Mouse (Mus musculus) limb, embryonic 12.5 days (tissue): ENCODE data around the gene Rps3. TPM values are rescaled to one million over a fixed set of nuclear protein-coding genes. Genes with fewer than 3 reads are reported as not detected.

Source experiments
- polyA plus RNA-seq: library from polyadenylated mRNA; unstranded; fragments of >200 nt; fragmentation: Nextera tagmentation; extraction: Ambion mirVana; gene quantifications from 2 replicates; pipeline ENCODE4 v1.2.1, GENCODE M21; 2016

Rps3 gene
- polyA plus RNA-seq, 1 experiment from 2014 or later, result 757 TPM

Other genes starting within 250 kb of the Rps3 start
- gene Mogat2, start 245.1 kb downstream of the Rps3 start, polyA plus RNA-seq, result 13.5 and 14.0 TPM in 2 replicates
- gene Map6, start 216.3 kb downstream of the Rps3 start, polyA plus RNA-seq, result 4.4 and 4.8 TPM in 2 replicates
- 1,189 and 1,266 TPM in 2 replicates for gene Serpinh1, start 130.5 kb downstream of the Rps3 start, polyA plus RNA-seq
- gene Gdpd5, start 102.3 kb downstream of the Rps3 start, polyA plus RNA-seq, result 11.2 and 12.2 TPM in 2 replicates
- 1.2 and 1.7 TPM in 2 replicates for gene Klhl35, start 17.7 kb downstream of the Rps3 start, polyA plus RNA-seq
- 8.1 and 8.4 TPM in 2 replicates for gene Arrb1, start 51.7 kb upstream of the Rps3 start, polyA plus RNA-seq
- gene Tpbgl, start 143.4 kb upstream of the Rps3 start, polyA plus RNA-seq, result 0.14 and 0.26 TPM in 2 replicates
- gene Slco2b1, start 227.6 kb upstream of the Rps3 start, polyA plus RNA-seq, result 1.4 and 1.5 TPM in 2 replicates
- not detected in 2 replicates for gene Olfr520, start 246.5 kb upstream of the Rps3 start, polyA plus RNA-seq